16 mouse cellular contexts compared by ENCODE assay signal in genomic region chr13:107734161-107734905, GRCm38 (mm10).
A peak's percentile ranks its signal among the peaks of the same experiment; 100 is the strongest.
DNase-seq lines count a peak whose midpoint lies in the region; ATAC-seq lines count a peak whose summit lies in the region.
"Had no signal": no experiment of that assay in that cellular context is flagged by ENCODE, and none has a peak within 500 bp of the region (broad histone marks: within the 10 kb centered on the region; RNA-seq: fewer than 3 reads in every experiment).

No protein-coding gene starts in this region.

- peak; percentile 55 for DNase-seq in heart, adult 11 months
- no peak for DNase-seq in heart, postnatal 4 days
- DNase-seq in thymus, postnatal 0 days (ENCODE audit: low spot score), result peak; percentile 45
- DNase-seq in thymus, postnatal 4 days, result no peak
- no peak for DNase-seq in adipocyte (ENCODE audit: low spot score)
- DNase-seq: adrenal gland, adult 8-10 months; adrenal gland, postnatal 14 days; adrenal gland, postnatal 36 days; cerebellum, adult 11-12 months; cerebellum, adult 2 months; cerebellum, adult 9-10 months; cerebellum, postnatal 10 days; cerebellum, postnatal 25 days; forebrain, postnatal 0 days had no signal

- peak; percentile 78 to 81; a peak in 3 of 4 replicates for ATAC-seq in hematopoietic stem cell, adult 5-6 weeks (replicated peaks in 1 of 2; ENCODE audit: insufficient read depth in 1 of 2, low FRiP score in 2 of 2, low TSS enrichment in 1 of 2, low read depth in 1 of 2, poor library complexity in 2 of 2, severe bottlenecking in 2 of 2)
- ATAC-seq: forebrain, embryonic 14.5 days; forebrain, postnatal 0 days had no signal

Comparison
In these comparisons a context has a peak if more than half of its experiments do, and no peak if none do; other contexts are left out.
1. DNase-seq: peak in heart, adult 11 months (single experiment) and thymus, postnatal 0 days (single experiment); none in heart, postnatal 4 days (single experiment), thymus, postnatal 4 days (single experiment) and adipocyte (single experiment).